Mouse (Mus musculus) liver, postnatal 0 days (tissue): ENCODE measurements around the gene Trpc4ap. TPM values are rescaled to one million over a fixed set of nuclear protein-coding genes. Genes with fewer than 3 reads are reported as not detected.
A peak's percentile ranks its signal among the peaks of the same experiment; 100 is the strongest.

Experiments
- ATAC-seq: fragments of 200-750 bp; cut with Nextera tagmentation; 2 replicates; pipeline ENCODE4 v1.8.0; 2017; ENCODE audit warnings: mild to moderate bottlenecking, moderate library complexity
- DNase-seq: peaks from one replicate; pipeline ENCODE4 v3.0.0-alpha.2; 2016
- H3K27ac ChIP-seq: fragments of 300-500 bp; sonication (generic); 2 replicates; pipeline ENCODE4 v1.5.1; 2014; ENCODE audit warnings: antibody characterized with exemption, moderate library complexity, mild to moderate bottlenecking, low read depth
- H3K27me3 ChIP-seq: fragments of 300-500 bp; sonication (generic); 2 replicates; pipeline ENCODE4 v1.6.1; 2014; ENCODE audit warnings: low read length, control low read depth, mixed read lengths; ENCODE audit not compliant: insufficient read depth
- H3K36me3 ChIP-seq: fragments of 300-500 bp; sonication (generic); replicated peaks from 2 replicates; pipeline ENCODE4 v1.6.1; 2014; ENCODE audit warnings: mild to moderate bottlenecking, control low read depth, low read length, moderate library complexity, mixed read lengths; ENCODE audit not compliant: insufficient read depth
- H3K4me1 ChIP-seq: fragments of 300-500 bp; sonication (generic); 2 replicates; pipeline ENCODE4 v1.6.1; 2014; ENCODE audit warnings: antibody characterized with exemption, mild to moderate bottlenecking, control low read depth; ENCODE audit not compliant: insufficient read depth
- H3K4me2 ChIP-seq: fragments of 300-500 bp; sonication (generic); 2 replicates; pipeline ENCODE4 v1.6.1; 2014; ENCODE audit warnings: low read depth, mild to moderate bottlenecking, low read length, moderate library complexity, mixed read lengths
- H3K4me3 ChIP-seq: fragments of 300-500 bp; sonication (generic); 2 replicates; pipeline ENCODE4 v1.5.1; 2014; ENCODE audit warnings: low read depth, low read length
- H3K9ac ChIP-seq: fragments of 300-500 bp; sonication (generic); replicated peaks from 2 replicates; pipeline ENCODE4 v1.6.1; 2014; ENCODE audit warnings: mild to moderate bottlenecking, moderate library complexity
- H3K9me3 ChIP-seq: fragments of 300-500 bp; sonication (generic); 2 replicates; pipeline ENCODE4 v1.6.1; 2016; ENCODE audit warnings: mild to moderate bottlenecking, control low read depth, low read length, mixed read lengths
- CTCF ChIP-seq: sonication (generic); IDR thresholded peaks from 2 replicates; pipeline ENCODE4 v1.5.1; 2016; ENCODE audit warnings: antibody characterized with exemption, low read depth
- EP300 ChIP-seq: IDR thresholded peaks from 2 replicates; pipeline ENCODE4 v1.6.1; 2016; ENCODE audit warnings: antibody characterized with exemption, low read depth, mild to moderate bottlenecking
- whole genome bisulfite sequencing: fragments of 180-500 bp; shearing (Covaris S2); extraction: QIAGEN DNeasy Blood & Tissue Kit; methylation state at CpG from one replicate; pipeline ENCODE4 v1.1.7; 2014; ENCODE audit not compliant: insufficient replicate concordance; 5-methylcytosine and 5-hydroxymethylcytosine counted together
- polyA plus RNA-seq: library from polyadenylated mRNA; unstranded; fragments of >200 nt; fragmentation: Nextera tagmentation; extraction: Ambion mirVana; gene quantifications from 2 replicates; pipeline ENCODE4 v1.2.1, GENCODE M21; 2015

Trpc4ap gene
- polyA plus RNA-seq, 1 experiment from 2014 or later, result 43.2 TPM

GRCm38 (mm10) chr2:155641540-155642472, 50.4 kb downstream of the Trpc4ap start:
- 0 out of 2 replicates have a peak overlapping the region, but pooled peaks have one; percentile 3 for H3K27ac ChIP-seq
- TF ChIP-seq CTCF (no peak), EP300 (no peak)
- peak; percentile 60 for ATAC-seq
- no peaks in the 10 kb centered on the region for H3K9me3 ChIP-seq
- no peak overlapping the region for H3K4me2 ChIP-seq
- H3K36me3 ChIP-seq, result peaks cover 67% of the 10 kb centered on the region
- no peak overlapping the region for H3K9ac ChIP-seq
- DNase-seq, result peak; percentile 46
- peaks cover 27% of the 10 kb centered on the region for H3K4me1 ChIP-seq
- H3K27me3 ChIP-seq, result no peaks in the 10 kb centered on the region
- 65% methylated on average over 18 of the region's 18 CpGs for WGBS
- H3K4me3 ChIP-seq, result no peak overlapping the region

- 82% methylated on average over 6 of the region's 6 CpGs for WGBS
- H3K27me3 ChIP-seq, result no peaks in the 10 kb centered on the region
- H3K4me3 ChIP-seq, result no peak overlapping the region
- DNase-seq (no peak), ATAC-seq (no peak)
- peaks cover 69% of the 10 kb centered on the region for H3K36me3 ChIP-seq
- no peak overlapping the region for H3K4me2 ChIP-seq
- no peaks in the 10 kb centered on the region for H3K9me3 ChIP-seq
- no peak overlapping the region for H3K27ac ChIP-seq
- TF ChIP-seq EP300 (no peak), CTCF (no peak)
- H3K9ac ChIP-seq, result no peak overlapping the region
- H3K4me1 ChIP-seq, result peaks cover 27% of the 10 kb centered on the region
Measured at GRCm38 (mm10) chr2:155640656-155641055, 51.5 kb downstream of the Trpc4ap start.

GRCm38 (mm10) chr2:155637411-155637810, 54.8 kb downstream of the Trpc4ap start:
- TF ChIP-seq EP300 (no peak), CTCF (no peak)
- WGBS, result 73% methylated on average over 4 of the region's 4 CpGs
- peaks cover 27% of the 10 kb centered on the region for H3K4me1 ChIP-seq
- no peak overlapping the region for H3K27ac ChIP-seq
- ATAC-seq (peak; percentile 41), DNase-seq (peak; percentile 52)
- H3K9ac ChIP-seq, result no peak overlapping the region
- no peaks in the 10 kb centered on the region for H3K27me3 ChIP-seq
- H3K9me3 ChIP-seq, result no peaks in the 10 kb centered on the region
- H3K4me2 ChIP-seq, result no peak overlapping the region
- H3K4me3 ChIP-seq, result no peak overlapping the region
- peaks cover 65% of the 10 kb centered on the region for H3K36me3 ChIP-seq

- Histone ChIP-seq H3K4me2 (no peak overlapping the region), H3K4me1 (peaks cover 25% of the 10 kb centered on the region)
Measured at GRCm38 (mm10) chr2:155636881-155637280, 55.3 kb downstream of the Trpc4ap start.

GRCm38 (mm10) chr2:155635961-155636360, 56.2 kb downstream of the Trpc4ap start:
- ATAC-seq, result no peak
- no peak for TF ChIP-seq EP300
- TF ChIP-seq CTCF, result no peak
- Histone ChIP-seq H3K4me1 (peaks cover 16% of the 10 kb centered on the region; the same call in 1 of the 2 replicates), H3K27me3 (peaks cover 4% of the 10 kb centered on the region), H3K36me3 (peaks cover 50% of the 10 kb centered on the region), H3K27ac (no peak overlapping the region), H3K9me3 (no peaks in the 10 kb centered on the region), H3K9ac (no peak overlapping the region), H3K4me3 (no peak overlapping the region), H3K4me2 (no peak overlapping the region)
- WGBS, result 97% methylated on average over 8 of the region's 8 CpGs
- DNase-seq, result no peak

More at GRCm38 (mm10) chr2:155636881-155637280, 55.3 kb downstream of the Trpc4ap start:
- no peak overlapping the region for H3K9ac ChIP-seq
- peaks cover 59% of the 10 kb centered on the region for H3K36me3 ChIP-seq
- no peak overlapping the region for H3K4me3 ChIP-seq
- ATAC-seq, result no peak
- H3K27me3 ChIP-seq, result no peaks in the 10 kb centered on the region
- no peak for TF ChIP-seq EP300
- TF ChIP-seq CTCF, result no peak
- H3K27ac ChIP-seq, result no peak overlapping the region
- no peak for DNase-seq
- no peaks in the 10 kb centered on the region for H3K9me3 ChIP-seq

- TF ChIP-seq EP300, result no peak
- TF ChIP-seq CTCF, result no peak
- Histone ChIP-seq H3K27me3 (peaks cover 17% of the 10 kb centered on the region), H3K4me3 (no peak overlapping the region), H3K27ac (no peak overlapping the region), H3K4me2 (no peak overlapping the region), H3K9me3 (no peaks in the 10 kb centered on the region), H3K9ac (no peak overlapping the region), H3K4me1 (peaks cover 18% of the 10 kb centered on the region), H3K36me3 (peaks cover 38% of the 10 kb centered on the region)
- ATAC-seq (no peak), DNase-seq (no peak)
- WGBS, result 92% methylated on average over 8 of the region's 8 CpGs
Measured at GRCm38 (mm10) chr2:155634562-155634961, 57.6 kb downstream of the Trpc4ap start.
